Mouse (Mus musculus) spleen, embryonic (tissue): Measurements from ENCODE around the gene Muc1.

ENCODE experiments used
- CTCF ChIA-PET: fragments of 350-600 bp; sonication (Branson Sonifier 250); formaldehyde crosslinking; loops from one replicate; lab custom pipeline; 2022; lab: Charles Lee

Muc1 gene

DNA sequence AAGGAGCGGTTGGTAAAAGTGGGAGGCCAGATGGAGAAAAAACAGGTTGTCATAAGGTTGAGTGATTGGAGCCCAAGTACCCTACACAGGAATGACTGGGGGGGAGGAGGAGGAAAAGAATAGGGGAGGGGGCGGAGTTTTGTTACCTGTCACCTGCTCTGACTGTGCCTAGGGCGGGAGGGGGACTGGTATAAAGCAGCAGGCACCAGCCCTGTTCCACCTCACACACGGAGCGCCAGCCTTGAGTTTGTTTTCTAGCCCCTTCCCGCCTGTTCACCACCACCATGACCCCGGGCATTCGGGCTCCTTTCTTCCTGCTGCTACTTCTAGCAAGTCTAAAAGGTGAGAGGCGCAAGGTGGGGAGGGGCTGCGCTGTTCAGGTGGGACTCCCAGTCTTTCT, at the start of gene Muc1:
Gene Muc1 (plus strand): TSS at position 222 of the 400 bp plus-strand sequence.
- CTCF ChIA-PET, result no interaction called here

GRCm38 (mm10) chr3:89181749-89182500, 46.9 kb upstream of the Muc1 start:
- CTCF ChIA-PET, result no interaction called here

DNA sequence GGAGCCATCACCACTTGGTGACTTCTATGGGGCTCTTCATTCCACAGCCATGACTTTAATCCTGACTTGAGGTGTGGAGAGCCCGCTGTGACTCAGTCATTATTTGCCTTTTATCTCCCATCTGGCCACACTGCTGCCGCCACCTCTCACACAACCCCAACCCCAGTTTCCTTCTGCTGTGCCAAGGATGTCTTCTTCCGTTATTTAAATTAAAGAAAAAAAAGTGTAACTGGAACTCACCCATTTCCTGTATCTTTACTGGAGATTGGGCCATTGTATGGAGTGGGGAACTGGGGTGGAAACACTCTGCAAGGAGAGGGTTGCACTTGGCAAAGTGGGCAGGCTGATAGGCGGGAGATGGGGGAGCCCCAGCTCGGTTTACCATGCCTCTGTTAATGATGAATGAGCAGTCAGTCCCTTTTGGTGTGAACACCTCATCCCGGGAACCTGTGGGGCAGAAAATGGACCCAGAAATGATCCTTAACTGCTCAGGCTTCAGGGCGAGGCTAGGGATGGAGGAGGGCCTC, 46.3 kb upstream of the Muc1 start:
- CTCF ChIA-PET, result no interaction called here

DNA sequence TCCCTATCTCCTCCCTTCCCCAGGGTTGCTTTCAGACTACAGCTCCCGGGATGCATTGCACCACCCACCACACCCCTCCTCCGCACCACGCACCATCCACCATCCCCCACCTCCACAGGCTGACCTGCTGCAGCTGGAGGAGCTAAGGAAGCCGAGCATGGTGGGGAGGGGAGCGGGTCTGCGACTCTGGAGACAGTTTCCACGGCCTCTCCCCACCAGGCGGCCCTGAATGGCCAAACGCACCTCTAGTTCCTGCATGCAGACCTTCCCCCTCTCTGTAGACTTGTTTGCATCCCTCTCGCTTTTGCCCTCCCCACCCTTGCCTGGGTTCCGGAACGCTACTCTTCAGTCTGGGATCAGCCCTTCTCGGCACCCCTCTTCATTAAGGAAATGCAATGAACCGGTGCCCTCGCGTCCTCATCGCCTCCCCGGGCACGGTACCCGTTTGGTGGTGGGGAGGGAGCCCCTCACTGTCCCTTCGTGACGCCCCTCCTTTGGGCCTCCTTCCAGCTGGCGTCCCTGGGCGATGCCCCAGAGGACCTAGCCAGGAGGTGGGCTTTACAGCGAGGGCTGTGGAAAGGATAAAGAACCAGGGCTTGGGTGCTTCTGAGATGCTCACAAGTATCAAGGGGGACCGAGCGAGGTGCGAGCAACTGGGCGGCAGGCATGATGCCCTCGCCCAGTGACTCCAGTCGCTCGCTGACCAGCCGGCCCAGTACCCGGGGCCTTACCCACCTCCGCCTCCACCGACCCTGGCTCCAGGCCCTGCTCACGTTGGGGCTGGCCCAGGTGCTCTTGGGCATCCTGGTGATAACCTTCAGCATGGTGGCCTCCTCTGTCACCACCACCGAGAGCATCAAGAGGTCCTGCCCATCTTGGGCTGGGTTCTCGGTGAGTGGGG, 45.5 kb upstream of the Muc1 start, which contains the start of gene Fam189b:
Gene Fam189b (plus strand): TSS at position 86 of the 901 bp plus-strand sequence.
- CTCF ChIA-PET, result no interaction called here

- CTCF ChIA-PET, result no interaction called here
These were observed 44.9 kb upstream of the Muc1 start for GRCm38 (mm10) chr3:89183959-89184315.

- CTCF ChIA-PET, result no interaction called here
These were observed 41.7 kb upstream of the Muc1 start for GRCm38 (mm10) chr3:89187197-89187596.

- CTCF ChIA-PET, result no interaction called here
These were observed 41.0 kb upstream of the Muc1 start for GRCm38 (mm10) chr3:89187690-89188477.

DNA sequence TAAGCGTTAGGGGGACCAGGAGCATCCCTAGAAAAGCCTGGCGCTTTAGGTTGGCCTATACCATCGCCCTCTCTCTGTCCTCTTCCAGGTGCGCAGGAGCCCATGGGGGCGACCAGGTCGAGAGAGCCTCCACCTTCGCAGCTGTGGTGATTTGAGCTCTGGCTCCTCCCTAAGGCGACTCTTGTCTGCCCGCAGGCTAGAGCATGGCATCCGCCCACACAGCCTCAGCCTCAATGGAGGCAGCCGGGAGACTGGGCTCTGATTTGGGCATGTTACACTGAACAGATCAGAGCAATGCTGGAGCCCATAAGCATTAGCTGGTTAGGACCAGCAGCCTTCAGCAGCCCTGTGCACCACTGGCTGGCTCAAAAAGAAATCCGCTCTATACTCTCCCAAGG, 40.4 kb upstream of the Muc1 start:
- CTCF ChIA-PET, result no interaction called here

- CTCF ChIA-PET, result interaction anchor here (0.5 to 0.6 kb wide), 3 partner anchors 12 to 161 kb away, joined by 3 to 5 read pairs (median 4); partner anchors contain the start of gene Gba
These were observed 38.4 kb upstream of the Muc1 start for GRCm38 (mm10) chr3:89190436-89190835.

DNA sequence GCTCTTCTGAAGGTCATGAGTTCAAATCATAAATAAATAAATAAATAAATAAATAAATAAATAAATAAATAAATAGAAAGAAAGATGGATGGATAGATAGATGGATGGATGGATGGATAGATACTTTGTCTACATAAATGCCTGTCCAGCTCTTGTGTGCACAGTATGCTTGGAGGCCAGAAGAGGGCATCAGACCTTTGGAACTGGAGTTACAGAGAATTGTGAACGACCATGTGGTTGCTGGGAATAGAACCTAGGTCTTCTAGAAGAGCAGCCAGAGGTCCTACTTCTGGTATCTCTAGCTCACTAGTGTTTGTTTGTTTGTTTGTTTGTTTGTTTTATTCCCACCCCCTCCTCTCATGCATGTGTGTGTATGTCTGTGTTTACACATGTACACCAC, 35.5 kb upstream of the Muc1 start:
- CTCF ChIA-PET, result no interaction called here

GRCm38 (mm10) chr3:89193853-89194252, 35.0 kb upstream of the Muc1 start:
- CTCF ChIA-PET, result interaction anchor here (1.0 kb wide), 1 partner anchor 21 kb away, joined by 3 read pairs; no protein-coding TSS in a partner anchor

GRCm38 (mm10) chr3:89195979-89196877, 32.6 kb upstream of the Muc1 start:
- CTCF ChIA-PET, result no interaction called here

- CTCF ChIA-PET, result interaction anchor here (0.5 to 0.8 kb wide), 2 partner anchors 893 to 899 kb away, joined by 3 to 6 read pairs; no protein-coding TSS in a partner anchor
These were observed 29.0 kb upstream of the Muc1 start for GRCm38 (mm10) chr3:89199839-89200238.

GRCm38 (mm10) chr3:89202253-89203141, 26.4 kb upstream of the Muc1 start, which contains the start of gene Gba:
Gba (plus strand) TSS chr3:89202928.
- CTCF ChIA-PET, result interaction anchor here (0.6 to 0.7 kb wide), 3 partner anchors 12 to 1305 kb away, joined by 3 to 5 read pairs (median 4); partner anchors contain the start of gene Trim46

DNA sequence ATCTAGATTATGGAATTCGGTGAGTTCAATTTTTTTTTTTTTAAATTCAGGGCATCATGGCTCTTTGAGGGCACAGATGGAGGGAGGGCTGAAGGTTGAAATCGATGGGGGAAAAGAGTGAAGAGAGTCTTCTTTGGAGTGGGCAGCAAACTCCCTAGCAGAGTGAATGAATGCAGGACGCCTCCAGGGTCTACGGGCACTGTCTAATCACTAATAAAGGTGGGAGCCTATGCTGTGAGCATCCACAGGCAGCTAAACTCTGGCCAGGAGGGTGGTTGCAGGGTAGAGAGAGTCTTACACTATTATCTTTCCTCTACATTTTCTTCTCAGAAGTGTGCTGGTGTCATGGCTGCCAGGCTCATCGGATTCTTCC, 25.7 kb upstream of the Muc1 start:
- CTCF ChIA-PET, result interaction anchor here (0.6 to 0.7 kb wide), 3 partner anchors 13 to 1304 kb away, joined by 3 to 5 read pairs (median 4); partner anchors contain the start of gene Trim46

DNA sequence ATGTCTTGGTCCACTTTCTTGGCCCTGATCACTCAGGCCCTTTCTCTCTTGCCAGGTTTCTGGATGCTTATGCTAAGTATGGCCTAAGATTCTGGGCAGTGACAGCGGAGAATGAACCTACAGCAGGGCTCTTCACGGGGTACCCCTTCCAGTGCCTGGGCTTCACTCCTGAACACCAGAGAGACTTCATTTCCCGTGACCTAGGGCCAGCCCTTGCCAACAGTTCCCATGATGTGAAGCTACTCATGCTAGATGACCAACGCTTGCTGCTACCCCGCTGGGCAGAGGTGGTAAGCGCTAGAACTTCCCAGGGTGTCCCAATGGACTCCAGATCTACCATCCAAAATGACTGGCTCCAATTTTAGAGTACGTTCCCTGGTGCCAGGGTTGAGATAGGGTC, 22.8 kb upstream of the Muc1 start:
- CTCF ChIA-PET, result no interaction called here

DNA sequence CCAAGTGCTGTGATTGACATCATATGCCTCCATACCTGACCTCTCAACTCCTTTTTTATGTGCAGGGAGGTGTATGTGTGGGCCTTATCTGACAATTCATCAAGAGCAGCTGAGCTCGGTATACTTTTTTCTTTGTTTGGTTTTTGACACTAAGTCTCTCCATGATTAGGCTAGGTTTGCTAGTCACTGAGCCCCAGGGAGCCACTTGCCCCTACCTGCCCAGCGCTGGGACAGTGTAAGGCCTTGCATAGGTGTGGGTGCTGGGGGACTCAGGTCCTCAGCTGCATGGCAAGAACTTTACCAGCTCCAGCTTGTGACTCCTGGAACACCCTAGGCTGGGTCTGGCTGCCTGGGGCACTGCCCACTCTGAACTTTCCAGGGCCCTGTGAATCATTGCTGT, 22.2 kb upstream of the Muc1 start:
- CTCF ChIA-PET, result no interaction called here

DNA sequence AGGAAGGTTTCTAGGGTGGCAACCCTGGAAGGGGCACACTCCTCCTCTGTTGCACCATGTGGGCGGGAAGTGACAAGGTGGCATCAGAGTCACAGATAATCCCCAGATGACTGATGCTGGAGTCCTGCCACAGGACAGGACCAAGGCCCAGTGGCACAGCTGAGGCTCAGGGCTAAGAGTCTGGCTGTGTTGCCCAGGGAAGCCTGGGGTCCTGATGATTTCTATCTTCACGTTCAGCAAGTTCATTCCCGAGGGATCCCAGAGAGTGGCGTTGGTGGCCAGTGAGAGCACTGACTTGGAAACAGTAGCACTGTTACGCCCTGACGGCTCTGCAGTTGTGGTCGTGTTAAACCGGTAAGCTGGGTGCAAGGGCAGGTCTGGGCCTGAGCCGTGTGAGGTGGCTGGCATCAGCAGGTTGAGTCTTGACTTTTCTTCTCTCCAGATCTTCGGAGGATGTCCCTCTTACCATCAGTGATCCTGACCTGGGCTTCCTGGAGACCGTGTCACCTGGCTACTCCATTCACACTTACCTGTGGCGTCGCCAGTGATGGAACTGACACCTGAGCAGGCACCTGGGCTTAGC, 20.7 kb upstream of the Muc1 start:
- CTCF ChIA-PET, result no interaction called here

DNA sequence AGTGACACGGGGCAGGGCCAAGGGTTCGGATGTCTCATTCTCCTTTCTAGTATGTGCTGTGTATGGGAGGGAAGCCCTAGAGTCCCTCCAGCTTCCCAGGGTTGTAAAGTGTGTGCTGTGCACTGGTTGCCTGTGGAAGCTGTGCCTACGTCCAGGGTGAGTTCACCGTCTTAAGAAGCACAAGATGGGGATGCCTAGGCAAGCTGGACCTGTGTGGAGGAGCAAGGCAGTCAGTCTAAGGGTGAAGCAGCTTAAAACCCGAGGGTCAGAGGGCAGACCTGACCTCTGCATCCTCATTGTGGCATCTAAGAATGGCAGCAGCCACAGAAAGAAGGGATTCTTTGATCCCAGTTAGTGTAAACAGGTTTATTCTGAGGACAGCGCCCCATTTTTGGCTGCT, 20.1 kb upstream of the Muc1 start:
- CTCF ChIA-PET, result no interaction called here
